Mouse (Mus musculus): ENCODE data around the gene Olfr668.
"Not testable (repeated sequence)": the region's sequence is repeated elsewhere in the genome, so short reads cannot be mapped to it uniquely, and the experiment has no call there.

Gene Olfr668

GRCm38 (mm10) chr7:104927957-104928356 lies at the start of gene Olfr668:
Gene Olfr668, minus strand, starts transcription at chr7:104928057.
- DNase-seq (ENCODE audit: low spot score), result no peak

- DNase-seq (ENCODE audit: low spot score), result not testable (repeated sequence)
These were observed 44.6 kb upstream of the Olfr668 start for GRCm38 (mm10) chr7:104972507-104972906.

GRCm38 (mm10) chr7:104962520-104962919 lies 34.7 kb upstream of the Olfr668 start, which contains the start of gene Olfr670:
Gene Olfr670, minus strand, starts transcription at chr7:104962620.
- DNase-seq (ENCODE audit: low spot score), result no peak

GRCm38 (mm10) chr7:104950234-104950633 lies 22.4 kb upstream of the Olfr668 start:
- not testable (repeated sequence) for DNase-seq (ENCODE audit: low spot score)

- DNase-seq (ENCODE audit: low spot score), result no peak
These were observed 6.1 kb upstream of the Olfr668 start, which contains the start of gene Olfr669 for GRCm38 (mm10) chr7:104933940-104934339. Gene Olfr669, plus strand, starts transcription at chr7:104934240.

GRCm38 (mm10) chr7:104921382-104921781 lies 6.5 kb downstream of the Olfr668 start, which contains the start of gene Olfr667:
Gene Olfr667, minus strand, starts transcription at chr7:104921482.
- no peak for DNase-seq (ENCODE audit: low spot score)

- no peak for DNase-seq (ENCODE audit: low spot score)
These were observed 32.0 kb downstream of the Olfr668 start, which contains the start of gene Olfr666 for GRCm38 (mm10) chr7:104895852-104896251. Gene Olfr666, minus strand, starts transcription at chr7:104895952.

- no peak for DNase-seq (ENCODE audit: low spot score)
These were observed 50.1 kb downstream of the Olfr668 start, which contains the start of gene Olfr665 for GRCm38 (mm10) chr7:104877731-104878130. Gene Olfr665, plus strand, starts transcription at chr7:104878031.

All from testis, postnatal 10 days (tissue).